Mouse (Mus musculus) mouse trophoblast stem cell (cell line): ENCODE data around the gene Kcnj4.
"Not testable (repeated sequence)": the region's sequence is repeated elsewhere in the genome, so short reads cannot be mapped to it uniquely, and the experiment has no call there.

Source experiments
- in situ Hi-C, 2 experiments: fragments of 300-500 bp; cut with MseI, MboI; formaldehyde crosslinking; loops; 2 replicates in 1 of 2; 3 replicates in 1 of 2; pipeline ENCODE4 v1.15.1; 2025

Kcnj4 gene

GRCm38 (mm10) chr15:79456104-79456503, 48.9 kb downstream of the Kcnj4 start:
- in situ Hi-C loops, result not testable (repeated sequence)

- in situ Hi-C loops, result no loop called here
Observed at GRCm38 (mm10) chr15:79455106-79455810, 49.8 kb downstream of the Kcnj4 start, which contains the start of gene Csnk1e. Gene Csnk1e (minus strand): TSS chr15:79455566.

GRCm38 (mm10) chr15:79453831-79454230, 51.2 kb downstream of the Kcnj4 start:
- in situ Hi-C loops, result no loop called here

GRCm38 (mm10) chr15:79448041-79448440, 57.0 kb downstream of the Kcnj4 start:
- in situ Hi-C loops, result no loop called here

- in situ Hi-C loops, result no loop called here
Observed at GRCm38 (mm10) chr15:79445786-79446654, 59.0 kb downstream of the Kcnj4 start.

GRCm38 (mm10) chr15:79443856-79444410, 61.1 kb downstream of the Kcnj4 start:
- in situ Hi-C loops, result no loop called here

- in situ Hi-C loops, result no loop called here
Observed at GRCm38 (mm10) chr15:79442961-79443518, 62.0 kb downstream of the Kcnj4 start.

- in situ Hi-C loops, result no loop called here
Observed at GRCm38 (mm10) chr15:79442257-79442611, 62.8 kb downstream of the Kcnj4 start.

- in situ Hi-C loops, result no loop called here
Observed at GRCm38 (mm10) chr15:79441331-79442256, 63.4 kb downstream of the Kcnj4 start.

GRCm38 (mm10) chr15:79440651-79441330, 64.2 kb downstream of the Kcnj4 start:
- in situ Hi-C loops, result no loop called here

GRCm38 (mm10) chr15:79440223-79440622, 64.8 kb downstream of the Kcnj4 start:
- in situ Hi-C loops, result no loop called here

GRCm38 (mm10) chr15:79439386-79439785, 65.7 kb downstream of the Kcnj4 start:
- in situ Hi-C loops, result no loop called here

GRCm38 (mm10) chr15:79438816-79439215, 66.2 kb downstream of the Kcnj4 start:
- in situ Hi-C loops, result no loop called here

- in situ Hi-C loops, result no loop called here
Observed at GRCm38 (mm10) chr15:79438209-79438810, 66.7 kb downstream of the Kcnj4 start.

GRCm38 (mm10) chr15:79437541-79438208, 67.4 kb downstream of the Kcnj4 start:
- in situ Hi-C loops, result no loop called here

- in situ Hi-C loops, result no loop called here
Observed at GRCm38 (mm10) chr15:79436481-79436921, 68.5 kb downstream of the Kcnj4 start.

- in situ Hi-C loops, result no loop called here
Observed at GRCm38 (mm10) chr15:79435191-79435671, 69.8 kb downstream of the Kcnj4 start.
